In genomic region chr9:123649785-123650511, GRCm38 (mm10) we compare ENCODE assay signal across 32 mouse cellular contexts. TPM values are rescaled to one million over a fixed set of nuclear protein-coding genes. Genes with fewer than 3 reads are reported as not detected.
"Had no signal": no experiment of that assay in that cellular context is flagged by ENCODE, and none has a peak within 500 bp of the region (broad histone marks: within the 10 kb centered on the region; RNA-seq: fewer than 3 reads in every experiment).

No protein-coding gene starts in this region.

- H3K4me3 ChIP-seq: limb, embryonic 10.5 days; limb, embryonic 12.5 days; limb, embryonic 13.5 days; limb, embryonic 15.5 days; liver, embryonic 12.5 days; liver, embryonic 13.5 days; liver, embryonic 15.5 days; lung, embryonic 15.5 days; megakaryocyte, embryonic 14.5 days; midbrain, embryonic 10.5 days; midbrain, embryonic 12.5 days; midbrain, embryonic 13.5 days; midbrain, embryonic 15.5 days; myocyte had no signal

- ATAC-seq: liver, embryonic 12.5 days; liver, postnatal 0 days; lung, postnatal 0 days; midbrain, embryonic 13.5 days; midbrain, embryonic 15.5 days; midbrain, embryonic 16.5 days had no signal

- H3K4me2 ChIP-seq: limb, embryonic 12.5 days; limb, embryonic 13.5 days; limb, embryonic 15.5 days; liver, embryonic 11.5 days; liver, embryonic 12.5 days; liver, embryonic 13.5 days; liver, embryonic 15.5 days; lung, embryonic 14.5 days; lung, embryonic 15.5 days; midbrain, embryonic 11.5 days; midbrain, embryonic 12.5 days; midbrain, embryonic 13.5 days; midbrain, embryonic 15.5 days had no signal

- H3K27me3 ChIP-seq: limb, embryonic 12.5 days; limb, embryonic 13.5 days; limb, embryonic 15.5 days; liver, embryonic 12.5 days; liver, embryonic 13.5 days; liver, embryonic 15.5 days; lung, embryonic 15.5 days; midbrain, embryonic 12.5 days; midbrain, embryonic 13.5 days; midbrain, embryonic 15.5 days had no signal

- H3K27ac ChIP-seq: limb, embryonic 10.5 days; limb, embryonic 12.5 days; limb, embryonic 13.5 days; limb, embryonic 15.5 days; liver, embryonic 12.5 days; liver, embryonic 13.5 days; liver, embryonic 14.5 days; liver, embryonic 15.5 days; lung, embryonic 15.5 days; macrophage; midbrain, embryonic 10.5 days; midbrain, embryonic 12.5 days; midbrain, embryonic 13.5 days; midbrain, embryonic 15.5 days had no signal

- H3K9ac ChIP-seq: limb, embryonic 12.5 days; limb, embryonic 13.5 days; limb, embryonic 15.5 days; liver, embryonic 12.5 days; liver, embryonic 13.5 days; liver, embryonic 14.5 days; liver, embryonic 15.5 days; liver, postnatal 0 days; lung, embryonic 14.5 days; lung, embryonic 15.5 days; midbrain, embryonic 12.5 days; midbrain, embryonic 13.5 days; midbrain, embryonic 15.5 days had no signal

- H3K9me3 ChIP-seq: limb, embryonic 10.5 days; limb, embryonic 12.5 days; limb, embryonic 13.5 days; limb, embryonic 15.5 days; liver, embryonic 12.5 days; liver, embryonic 13.5 days; liver, embryonic 15.5 days; lung, embryonic 15.5 days; megakaryocyte, embryonic 14.5 days; midbrain, embryonic 10.5 days; midbrain, embryonic 12.5 days; midbrain, embryonic 13.5 days; midbrain, embryonic 15.5 days had no signal

- DNase-seq: left cerebral cortex, postnatal 4 days; liver; liver, embryonic 13.5 days; liver, postnatal 0 days; lung, adult 2 months; lung, embryonic 14.5 days; lung, postnatal 10 days; lung, postnatal 14 days; lung, postnatal 36 days; lung, postnatal 4 days; midbrain, embryonic 14.5 days had no signal

- H3K4me1 ChIP-seq: limb, embryonic 10.5 days; limb, embryonic 12.5 days; limb, embryonic 13.5 days; limb, embryonic 15.5 days; liver, embryonic 12.5 days; liver, embryonic 13.5 days; liver, embryonic 15.5 days; lung, embryonic 15.5 days; megakaryocyte, embryonic 14.5 days; midbrain, embryonic 12.5 days; midbrain, embryonic 13.5 days; midbrain, embryonic 15.5 days had no signal

- H3K36me3 ChIP-seq: limb, embryonic 10.5 days; limb, embryonic 12.5 days; limb, embryonic 13.5 days; limb, embryonic 15.5 days; liver, embryonic 12.5 days; liver, embryonic 13.5 days; liver, embryonic 15.5 days; lung, embryonic 15.5 days; midbrain, embryonic 10.5 days; midbrain, embryonic 12.5 days; midbrain, embryonic 13.5 days; midbrain, embryonic 15.5 days had no signal

RNA-seq across cellular contexts. Expression of gene Slc6a20b, which starts 17.6 kb away (rescaled TPM):
- total RNA-seq: liver, adult 2 months had no signal
- polyA plus RNA-seq: liver, adult 2 months had no signal

RNA-seq across cellular contexts. Expression of gene Slc6a20a, which starts 28.7 kb away (rescaled TPM):
- total RNA-seq: liver, adult 2 months had no signal
- polyA plus RNA-seq: limb, embryonic 11.5 days; limb, embryonic 12.5 days; limb, embryonic 13.5 days; liver, adult 2 months had no signal
